Mouse (Mus musculus) urinary bladder, postnatal 4 days (tissue): Measurements from ENCODE around the gene F13b.

Source experiments
- DNase-seq, 2 experiments: peaks; one replicate each; pipeline ENCODE4 v3.0.0; 2021 to 2022; ENCODE audit warnings: low spot score in 2 of 2

Gene F13b

DNA sequence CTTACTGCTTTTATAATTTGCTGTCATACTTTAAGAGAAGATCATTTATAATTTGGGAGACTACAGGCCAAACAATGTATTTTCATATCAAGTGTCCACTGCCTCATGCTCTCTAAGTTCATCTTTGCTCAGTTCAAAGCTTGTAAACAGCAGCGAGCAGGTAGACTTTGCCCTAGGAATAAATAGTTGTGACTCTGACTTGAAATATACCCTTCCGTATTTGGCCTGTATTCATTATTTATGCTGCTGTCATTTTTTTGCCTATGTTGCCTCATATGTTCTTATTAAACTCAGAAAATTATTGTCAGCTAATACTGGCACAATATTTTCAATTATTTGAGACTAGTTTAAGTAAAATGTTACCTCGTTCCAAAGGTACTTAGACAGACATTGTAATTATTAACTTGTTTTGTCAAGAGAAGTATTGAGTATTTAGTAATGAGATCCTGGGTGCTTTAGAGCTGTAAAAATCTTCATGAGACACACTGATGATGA, at the start of gene F13b:
F13b (plus strand) TSS at position 445 of the 495 bp plus-strand sequence.
- no peak for DNase-seq

DNA sequence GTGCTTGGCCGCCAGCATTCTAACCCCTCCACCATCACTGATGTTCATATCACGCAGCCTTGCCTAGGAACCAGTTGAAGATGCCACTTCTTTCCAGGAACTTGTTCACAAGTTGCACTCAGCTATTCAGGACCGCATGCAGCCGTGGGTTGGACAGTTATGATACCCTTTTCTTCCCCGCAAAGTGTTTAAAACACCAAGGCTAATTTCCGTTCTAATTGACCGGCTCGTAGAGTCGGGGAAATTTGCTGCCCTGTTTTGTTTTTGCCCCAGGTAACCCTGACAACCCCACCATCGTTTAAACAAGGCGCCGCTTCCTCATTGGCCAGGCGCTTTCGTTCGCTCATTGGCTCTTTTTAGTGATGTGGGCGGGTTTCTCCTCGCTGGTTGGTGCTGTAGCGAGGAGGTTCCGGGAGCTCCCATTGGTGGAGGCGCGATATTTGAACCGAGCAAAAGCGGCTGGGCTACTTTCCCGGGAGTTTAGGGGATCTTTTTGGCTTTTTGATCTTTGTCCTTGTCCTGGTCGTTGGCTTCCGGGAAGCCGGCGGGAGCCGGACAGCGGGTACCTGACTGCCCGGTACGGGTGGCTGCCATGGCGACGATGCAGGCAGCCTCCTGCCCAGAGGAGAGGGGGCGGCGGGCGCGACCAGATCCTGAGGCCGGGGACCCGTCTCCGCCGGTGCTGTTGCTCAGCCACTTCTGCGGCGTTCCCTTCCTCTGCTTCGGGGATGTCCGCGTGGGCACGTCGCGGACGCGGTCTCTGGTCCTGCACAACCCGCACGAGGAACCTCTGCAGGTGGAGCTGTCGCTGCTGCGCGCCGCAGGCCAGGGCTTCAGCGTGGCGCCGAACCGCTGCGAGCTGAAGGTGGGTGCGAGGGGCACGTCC, 46.9 kb upstream of the F13b start, which contains the start of gene Aspm:
Aspm (plus strand) TSS at position 433 of the 886 bp plus-strand sequence.
- peak; percentile 83 to 86 for DNase-seq

DNA sequence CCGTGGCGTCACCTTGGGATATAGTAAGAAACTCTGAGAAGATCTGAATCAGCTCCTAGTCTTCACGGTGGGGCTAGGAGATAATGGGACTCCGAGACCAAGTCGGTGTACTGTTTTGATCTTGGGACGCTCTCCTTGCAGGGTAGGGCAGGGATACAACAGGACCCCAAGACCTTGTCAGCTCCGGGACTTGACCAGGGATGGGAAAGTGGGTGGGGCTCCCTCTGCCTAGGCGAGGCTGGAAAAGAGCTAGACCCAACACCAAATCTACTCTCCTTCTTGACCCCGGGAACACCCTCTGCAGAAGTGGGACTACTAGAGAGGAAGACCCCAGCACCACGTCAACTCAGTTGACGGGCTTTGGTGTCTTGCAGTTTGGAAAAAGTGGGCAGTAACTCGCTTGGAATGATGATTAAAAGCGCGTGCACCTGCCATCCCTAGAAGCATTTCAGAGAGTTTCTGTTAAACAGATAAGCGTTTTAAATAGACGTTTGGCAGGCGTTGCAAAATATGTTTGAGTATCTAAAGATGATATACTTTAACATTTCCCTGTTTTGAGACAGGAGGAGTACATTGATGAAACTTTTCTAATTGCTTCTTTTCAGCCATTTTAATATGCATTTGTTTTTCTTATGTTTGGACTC, 46.2 kb upstream of the F13b start:
- no peak for DNase-seq

DNA sequence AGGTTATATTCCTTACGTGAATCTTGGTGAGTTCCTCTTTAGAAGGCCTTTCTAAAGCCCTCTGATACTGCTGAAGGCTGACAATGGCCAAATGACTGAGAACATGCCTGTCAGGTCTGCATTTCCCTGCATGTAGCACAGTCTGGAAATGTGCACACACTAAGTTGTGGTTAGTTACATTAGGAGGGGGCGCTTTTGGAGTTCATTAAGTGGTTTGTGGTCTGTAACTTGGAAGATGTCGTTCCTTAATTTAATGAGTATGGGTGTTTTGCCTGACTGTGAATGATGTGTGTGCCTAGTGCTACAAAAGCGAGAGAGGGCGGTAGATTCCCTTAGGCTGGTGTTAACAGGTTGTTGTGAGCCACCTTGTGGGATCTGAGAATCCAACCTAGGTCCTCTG, 40.7 kb upstream of the F13b start:
- no peak for DNase-seq

DNA sequence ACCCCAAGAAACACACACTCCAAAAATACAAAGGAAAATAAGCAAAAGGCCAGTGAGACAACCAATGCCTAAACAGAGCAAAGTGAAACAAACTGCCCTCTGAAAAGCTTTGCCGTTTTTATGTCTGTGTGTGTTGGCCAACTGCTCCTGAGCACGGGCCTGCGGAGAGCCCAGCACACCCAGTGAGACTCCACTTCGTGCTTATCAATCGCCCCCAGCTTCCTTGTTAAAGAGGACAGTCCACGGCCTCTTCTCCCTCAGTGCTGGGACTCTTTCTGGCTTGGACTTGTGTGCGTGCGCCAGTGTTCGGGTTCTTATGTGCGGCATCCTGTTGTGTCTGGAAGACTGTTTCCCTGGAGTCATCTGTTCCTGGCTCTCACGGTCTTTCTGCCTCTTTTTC, 35.6 kb upstream of the F13b start:
- DNase-seq: no peak

DNA sequence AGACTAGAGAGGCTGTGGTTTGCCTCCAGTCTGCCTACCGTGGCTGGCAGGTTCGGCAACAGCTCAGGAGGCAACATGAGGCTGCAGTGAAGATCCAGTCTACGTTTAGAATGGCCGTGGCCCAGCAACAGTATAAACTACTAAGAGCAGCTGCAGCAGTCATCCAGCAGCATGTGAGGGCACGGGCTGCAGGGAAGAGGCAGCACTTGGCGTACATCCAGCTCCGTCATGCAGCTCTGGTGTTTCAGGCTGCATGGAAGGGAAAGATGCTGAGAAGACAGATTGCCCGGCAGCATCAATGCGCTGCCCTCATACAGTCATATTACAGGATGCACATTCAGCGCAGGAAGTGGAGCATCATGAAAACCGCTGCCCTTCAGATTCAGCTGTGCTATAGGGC, 22.6 kb upstream of the F13b start:
- DNase-seq: no peak

DNA sequence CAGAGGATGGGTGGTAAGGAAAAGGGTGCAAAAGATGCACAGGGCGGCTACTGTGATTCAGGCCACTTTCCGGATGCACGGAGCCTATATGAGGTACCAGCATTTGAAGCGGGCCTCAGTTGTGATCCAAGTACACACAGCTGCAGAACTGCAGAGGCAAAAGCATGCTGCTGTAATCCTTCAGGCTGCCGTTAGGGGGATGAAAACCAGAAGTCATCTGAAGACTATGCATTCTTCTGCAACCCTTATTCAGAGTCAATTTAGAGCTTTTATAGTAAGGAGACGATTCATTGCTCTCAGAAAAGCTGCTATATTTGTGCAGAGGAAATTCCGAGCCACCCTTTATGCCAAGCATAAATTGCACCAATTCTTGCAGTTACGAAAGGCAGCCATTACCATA, 21.3 kb upstream of the F13b start:
- no peak for DNase-seq

DNA sequence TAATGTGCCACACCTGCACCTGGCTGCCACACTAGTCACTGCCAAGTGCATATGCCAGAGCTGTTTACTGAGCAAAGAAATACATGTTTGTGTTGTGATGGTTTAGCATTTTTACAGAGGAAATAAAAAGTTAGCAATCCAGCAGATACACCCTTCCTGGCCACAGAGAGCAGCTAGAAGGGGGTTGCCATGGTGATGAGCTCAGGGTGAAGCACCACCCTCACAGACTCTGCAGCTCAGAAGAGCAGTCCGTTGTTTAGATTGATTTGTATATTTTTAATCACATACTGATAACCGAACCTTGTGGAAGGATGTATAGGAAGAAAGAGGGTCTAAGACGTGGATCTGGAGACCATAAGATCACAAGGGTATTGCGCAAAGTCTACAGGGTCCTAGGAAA, 20.4 kb upstream of the F13b start:
- no peak for DNase-seq

DNA sequence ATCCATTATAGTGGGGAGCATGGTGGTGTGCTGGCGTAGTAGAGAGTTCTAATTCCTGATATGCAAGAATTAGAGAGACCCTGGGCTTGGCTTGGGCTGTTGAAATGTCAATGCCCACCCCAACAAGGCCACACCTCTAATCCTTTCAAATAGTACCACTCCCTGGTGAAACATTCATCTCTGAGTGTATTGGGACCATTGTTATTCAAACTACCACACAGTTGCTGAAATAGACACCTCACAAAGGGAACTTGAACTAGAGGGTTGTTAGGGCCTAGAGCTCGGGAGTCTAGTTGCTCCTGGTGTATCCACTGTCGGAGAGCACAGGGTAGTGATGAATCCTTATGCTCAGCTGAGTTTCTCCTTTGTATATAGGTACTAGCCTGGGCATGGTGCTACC, 6.9 kb upstream of the F13b start:
- no peak for DNase-seq

DNA sequence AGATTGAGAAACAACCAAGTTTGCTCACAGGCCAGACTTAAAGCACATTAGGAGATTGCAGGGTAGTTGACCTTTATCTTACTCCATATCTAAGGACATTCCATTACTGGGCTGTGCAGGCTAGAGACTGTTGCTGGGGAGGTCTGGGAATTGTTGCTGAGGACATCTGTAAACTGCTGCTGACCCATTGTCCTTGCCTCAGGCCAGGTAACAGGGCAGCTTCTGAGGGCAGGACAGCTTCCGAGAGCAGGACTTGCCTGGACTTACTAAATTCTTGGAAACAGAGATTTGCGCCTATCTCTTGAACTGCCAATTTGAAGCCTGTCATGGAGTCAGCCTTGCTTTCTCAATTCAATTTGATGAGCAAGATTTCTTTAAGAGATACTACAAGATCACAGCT, 6.1 kb upstream of the F13b start:
- DNase-seq: no peak

DNA sequence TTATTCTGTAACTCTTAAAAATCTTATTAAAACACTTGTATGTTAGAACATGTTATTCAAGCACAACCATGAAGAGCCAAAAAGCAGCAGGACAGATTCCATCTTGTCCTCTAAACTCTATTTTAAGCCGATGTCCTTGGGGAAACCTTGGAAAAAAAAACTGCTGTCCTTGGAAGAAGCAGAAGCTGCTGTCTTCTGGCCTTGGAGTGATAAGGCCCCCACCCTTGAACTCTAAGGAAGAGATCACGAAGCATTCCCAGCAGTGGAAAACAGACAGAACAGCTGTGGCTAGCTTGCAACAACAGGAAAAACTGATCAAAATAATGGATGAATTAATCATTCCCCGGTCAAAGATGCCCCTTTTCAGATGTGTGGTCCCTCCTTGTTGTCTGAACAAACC, 5.3 kb upstream of the F13b start:
- DNase-seq: no peak

DNA sequence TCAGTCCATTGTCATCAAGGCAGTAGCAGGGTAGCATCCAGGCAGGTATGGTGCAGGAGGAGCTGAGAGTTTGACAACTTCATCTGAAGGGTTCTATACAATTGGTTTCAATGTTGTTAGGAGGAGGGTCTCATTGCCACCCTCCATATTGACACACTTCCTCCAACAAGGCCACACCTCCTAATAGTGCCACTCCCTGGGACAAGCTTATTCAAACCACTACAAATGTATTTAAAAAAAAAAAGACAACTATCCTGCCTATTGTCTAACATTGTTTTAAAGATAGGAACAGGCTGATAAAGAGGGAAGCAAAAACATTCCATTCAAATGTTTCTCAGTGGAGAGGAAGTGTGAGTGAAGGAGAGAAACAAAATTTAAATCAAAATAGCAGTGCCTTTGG, 1.8 kb upstream of the F13b start:
- DNase-seq: no peak

DNA sequence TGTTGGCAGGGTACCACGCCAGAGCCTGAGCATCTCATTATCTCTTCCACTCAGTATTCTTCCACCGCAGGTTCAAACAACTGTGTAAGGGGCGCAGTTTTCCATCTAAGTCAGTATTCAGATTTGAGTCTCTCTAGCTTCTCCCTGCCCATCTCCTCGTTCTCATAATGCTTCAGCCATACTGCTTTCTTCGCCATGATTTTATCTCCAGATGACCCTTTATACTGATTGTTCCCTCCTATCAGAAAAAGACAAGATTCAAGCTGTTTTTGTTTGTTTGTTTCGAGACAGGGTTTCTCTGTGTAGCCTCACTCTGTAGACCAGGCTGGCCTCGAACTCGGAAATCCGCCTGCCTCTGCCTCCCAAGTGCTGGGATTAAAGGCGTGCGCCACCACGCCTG, 13.1 kb downstream of the F13b start:
- DNase-seq: no peak

DNA sequence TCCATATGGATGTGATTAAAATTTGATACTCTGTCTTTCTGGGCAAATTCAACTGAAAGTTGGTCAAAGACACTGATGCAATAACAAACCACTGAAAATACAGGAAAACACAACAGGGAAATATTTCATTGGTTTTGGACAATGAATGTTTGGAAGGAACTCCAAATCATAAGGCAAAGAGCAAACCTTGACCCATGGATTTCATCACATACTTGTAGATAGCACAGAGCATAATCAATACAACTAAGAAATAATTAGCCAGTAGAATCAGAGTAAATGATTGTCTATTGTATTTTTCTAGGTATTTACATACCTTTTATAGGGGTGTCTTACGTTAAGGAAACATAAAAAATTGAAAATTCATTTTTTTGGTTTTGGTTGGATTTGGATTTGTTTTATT, 47.0 kb downstream of the F13b start:
- DNase-seq: no peak

DNA sequence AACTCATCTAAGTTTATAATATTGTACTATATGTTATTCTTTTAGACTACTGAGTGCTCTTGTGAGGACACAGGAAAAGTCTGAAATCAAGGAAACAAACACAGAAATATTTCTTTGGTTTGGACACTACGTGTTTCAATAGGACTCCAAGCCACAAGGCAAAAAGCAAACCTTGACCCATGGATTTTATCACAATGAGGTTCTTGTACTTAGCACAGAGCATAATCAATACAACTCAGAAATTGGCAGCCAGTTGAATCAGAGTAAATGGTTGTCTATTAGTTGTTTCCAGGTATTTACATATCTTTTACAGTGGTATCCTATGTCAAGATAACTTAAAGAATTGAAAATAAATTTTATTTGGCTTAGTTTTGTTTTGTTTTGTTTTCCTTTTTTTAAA, 49.8 kb downstream of the F13b start:
- no peak for DNase-seq

DNA sequence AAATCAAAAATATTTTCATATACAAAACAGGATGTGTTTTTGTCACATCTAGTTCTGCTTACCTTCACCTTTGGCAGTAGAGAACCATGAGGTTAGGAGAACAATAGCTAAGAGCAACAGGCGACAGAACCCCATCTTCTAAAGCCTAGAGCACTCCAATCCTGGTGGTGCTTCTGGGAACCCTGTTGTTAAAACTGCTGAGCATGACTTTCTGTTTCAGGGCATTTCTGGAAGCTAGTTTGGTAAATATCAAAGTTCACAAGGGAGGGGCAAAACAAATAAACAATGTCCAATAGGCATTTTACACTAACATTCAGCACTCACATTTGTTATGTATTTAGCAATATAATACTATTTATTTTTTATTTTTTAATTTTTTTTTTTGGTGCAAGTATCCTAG, 58.5 kb downstream of the F13b start, which contains the start of gene Cfhr1:
Cfhr1 (minus strand) TSS at position 249 of the 400 bp plus-strand sequence.
- no peak for DNase-seq
